Mouse (Mus musculus) heart, adult 11 months (tissue): ENCODE measurements around the gene Ier3.

Source experiments
- DNase-seq: peaks from one replicate; pipeline ENCODE4 v3.0.0; 2022

Ier3 gene

DNA sequence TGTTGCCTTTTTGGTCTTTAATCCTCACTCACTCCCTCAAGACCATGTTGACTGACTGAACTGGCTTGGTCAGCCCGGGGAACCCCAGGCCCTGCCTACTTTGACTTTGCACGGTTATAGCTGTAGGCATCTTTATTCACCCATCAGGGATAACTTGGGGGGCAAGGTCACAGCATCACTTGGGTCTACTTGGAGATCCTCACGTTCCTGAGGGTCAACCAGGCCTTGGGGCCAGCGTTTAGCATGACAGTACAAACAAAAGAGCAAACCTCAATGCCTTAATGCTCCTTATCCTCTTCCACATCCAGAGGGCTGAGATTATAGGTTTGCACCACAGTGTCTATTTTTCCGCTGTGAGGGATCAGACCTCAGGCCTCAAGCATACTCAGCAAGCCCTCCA, 9.2 kb upstream of the Ier3 start:
- no peak for DNase-seq

DNA sequence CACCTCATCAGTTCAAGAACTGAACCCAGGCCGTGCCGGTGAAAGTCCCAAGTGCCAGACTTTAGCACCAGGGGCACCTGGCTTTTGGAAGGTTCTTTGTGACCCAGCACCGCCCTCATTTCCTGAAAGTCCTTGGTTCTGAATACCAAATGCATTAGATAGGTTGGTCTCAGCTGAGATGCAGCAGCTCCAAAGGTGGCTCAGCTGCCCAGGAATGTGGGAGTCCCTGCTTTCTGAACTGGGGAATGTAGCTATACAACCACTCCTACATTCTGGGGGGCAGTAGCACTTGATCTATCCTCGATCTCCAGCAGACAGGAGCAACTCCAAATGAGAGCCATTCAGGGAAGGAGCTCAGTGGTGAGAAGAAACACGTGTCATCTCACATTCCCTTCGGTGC, 8.7 kb upstream of the Ier3 start:
- DNase-seq, result no peak

DNA sequence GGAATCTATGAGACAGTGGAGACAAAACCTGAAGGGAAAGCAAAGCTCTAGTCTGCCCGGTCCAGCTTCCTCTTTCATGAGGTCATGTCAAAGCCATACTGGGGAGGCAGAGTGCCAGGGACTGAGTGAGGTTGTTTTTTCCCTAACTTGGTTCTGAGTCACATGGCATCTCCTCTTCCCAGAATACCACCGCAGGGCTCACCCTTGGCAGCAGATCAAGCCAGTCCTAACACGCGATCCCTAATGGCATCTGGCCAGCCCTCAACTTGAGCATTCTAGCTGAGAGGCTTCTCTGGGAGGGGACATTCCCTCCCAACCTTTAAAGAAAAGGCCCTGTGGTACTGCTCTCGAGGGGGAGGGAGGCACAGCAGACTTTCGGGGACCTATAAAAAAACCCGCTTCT, 8.2 kb upstream of the Ier3 start:
- DNase-seq, result peak; percentile 100

DNA sequence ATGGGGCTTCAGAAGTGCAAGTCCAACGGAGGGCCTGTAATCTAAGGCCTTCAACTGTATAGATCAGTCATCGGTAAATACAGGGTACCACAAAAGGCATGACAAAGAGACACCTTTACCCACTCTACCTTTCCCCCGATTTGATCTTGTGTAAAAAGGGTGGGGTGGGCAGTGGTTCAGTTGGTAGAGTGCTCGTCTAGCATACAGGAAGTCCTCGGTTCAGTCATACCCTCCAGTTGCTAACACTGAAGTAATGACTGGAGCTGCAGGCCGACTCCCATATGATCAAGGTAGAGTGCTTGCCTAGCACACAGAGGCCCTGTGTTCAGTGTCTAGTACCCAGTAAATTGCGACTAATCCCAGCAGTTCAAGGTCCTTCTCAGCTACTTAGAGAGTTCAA, 7.8 kb upstream of the Ier3 start:
- no peak for DNase-seq

DNA sequence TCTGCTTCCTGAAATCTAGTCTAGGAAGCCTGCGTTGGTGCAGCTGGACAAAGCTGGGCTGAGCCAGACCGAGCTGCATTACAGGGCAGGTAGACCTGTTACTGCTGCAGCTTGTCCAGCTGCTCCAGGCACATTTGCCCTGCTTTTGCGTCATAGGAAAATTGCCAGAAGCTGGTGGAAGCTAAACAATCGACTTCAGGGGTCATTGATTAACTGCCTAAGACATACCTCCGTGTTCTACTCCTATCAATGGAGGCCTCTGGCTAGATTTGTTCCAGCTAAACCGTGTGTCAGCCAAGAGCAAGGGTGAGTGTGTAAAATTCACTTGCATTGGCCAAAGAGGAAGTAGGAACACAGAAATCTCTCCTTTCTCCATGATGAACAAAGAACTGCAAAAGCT, 6.8 kb upstream of the Ier3 start:
- peak; percentile 93 for DNase-seq

DNA sequence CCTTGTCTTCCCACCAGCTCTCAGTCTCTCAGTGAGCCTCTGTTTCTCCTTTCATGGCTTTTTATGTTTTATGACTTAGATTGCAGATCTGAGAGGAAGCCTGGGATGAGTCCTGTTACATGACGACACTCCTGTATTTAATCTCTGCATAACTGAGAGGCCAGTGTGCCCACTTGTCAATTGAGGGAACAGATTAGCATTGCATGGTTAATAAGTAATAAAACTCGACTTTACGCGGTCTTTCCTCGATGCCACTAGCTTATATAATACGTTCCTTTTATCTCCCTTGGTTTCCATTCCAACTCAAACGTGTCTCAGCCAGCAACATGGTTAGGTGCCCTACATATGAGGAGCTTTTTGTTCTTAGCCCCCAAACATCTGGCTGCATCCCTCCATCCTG, 5.6 kb upstream of the Ier3 start:
- no peak for DNase-seq

DNA sequence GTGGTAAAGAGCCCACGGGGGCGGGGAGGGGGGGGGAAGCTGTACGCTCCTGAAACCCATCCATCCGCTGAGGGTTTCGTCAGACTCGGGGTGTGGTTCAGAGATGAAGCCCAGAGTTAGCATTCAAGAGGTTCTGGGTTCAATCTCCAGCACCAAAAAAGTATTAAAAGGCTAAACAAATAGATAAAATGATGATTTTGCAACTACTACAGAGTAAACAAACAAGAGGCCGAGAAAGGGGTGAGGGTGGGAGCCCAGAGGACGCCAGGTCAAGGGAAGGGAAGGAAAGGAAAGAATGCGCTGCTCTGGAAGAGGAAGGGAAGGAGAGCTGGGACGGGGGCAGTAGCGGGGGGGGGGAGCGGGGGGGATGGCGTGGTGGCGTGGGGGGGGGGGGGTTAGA, 4.8 kb upstream of the Ier3 start:
- DNase-seq, result no peak

DNA sequence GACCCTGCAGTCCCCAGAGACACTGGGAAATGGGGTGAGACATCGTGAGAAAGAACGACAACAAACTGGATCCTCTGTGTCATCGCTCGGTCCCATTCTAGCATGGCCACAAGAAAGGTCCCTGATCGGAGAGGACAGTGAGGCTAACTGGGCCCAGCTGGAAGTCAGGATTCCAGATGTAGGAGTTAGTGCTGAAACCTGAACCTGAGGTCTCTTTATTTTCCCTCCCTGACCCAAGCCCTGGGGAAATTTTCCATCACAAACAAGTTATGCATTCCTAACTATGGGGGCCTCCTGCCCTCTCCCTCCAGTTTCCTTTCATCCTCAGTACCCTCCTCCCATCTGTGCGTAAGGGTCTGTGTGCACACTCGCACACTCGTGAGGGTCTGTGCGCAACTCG, 4.3 kb upstream of the Ier3 start:
- no peak for DNase-seq

DNA sequence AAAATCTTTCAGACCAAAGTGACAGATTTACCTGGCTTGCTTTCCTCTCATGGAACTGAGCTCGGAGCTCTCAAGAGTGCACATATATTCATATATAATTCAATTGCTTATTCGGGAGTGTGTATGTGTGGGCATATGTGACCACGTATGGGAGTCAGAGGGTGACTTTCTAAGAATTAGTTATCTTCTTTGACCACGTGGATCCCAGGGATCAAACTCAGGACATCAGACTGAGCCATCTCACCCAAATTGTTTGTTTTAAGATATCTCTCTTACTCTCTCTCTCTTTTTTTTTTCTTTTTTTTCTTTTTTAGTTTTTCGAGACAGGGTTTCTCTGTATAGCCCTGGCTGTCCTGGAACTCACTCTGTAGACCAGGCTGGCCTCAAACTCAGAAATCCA, 1.4 kb upstream of the Ier3 start:
- no peak for DNase-seq

DNA sequence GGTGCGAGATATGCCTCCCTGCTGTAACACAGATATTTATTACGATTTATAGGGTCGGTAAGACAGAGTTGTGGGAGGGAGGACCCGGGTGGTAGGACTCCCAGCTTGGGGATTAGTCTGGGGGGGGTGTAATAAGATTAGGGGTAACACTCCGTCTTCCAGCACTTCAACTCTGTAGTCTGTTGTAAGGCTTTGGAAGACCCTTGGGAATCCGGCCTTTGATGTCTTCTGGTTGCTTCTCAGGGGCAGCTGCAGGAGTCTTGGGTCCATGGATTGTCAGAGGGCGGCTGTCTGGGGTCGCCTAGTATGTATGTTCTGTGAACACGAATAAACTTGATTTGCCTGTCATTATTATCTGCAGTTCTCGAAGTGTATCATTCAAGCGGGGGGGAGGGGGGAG, 1.1 kb downstream of the Ier3 start:
- DNase-seq, result no peak

DNA sequence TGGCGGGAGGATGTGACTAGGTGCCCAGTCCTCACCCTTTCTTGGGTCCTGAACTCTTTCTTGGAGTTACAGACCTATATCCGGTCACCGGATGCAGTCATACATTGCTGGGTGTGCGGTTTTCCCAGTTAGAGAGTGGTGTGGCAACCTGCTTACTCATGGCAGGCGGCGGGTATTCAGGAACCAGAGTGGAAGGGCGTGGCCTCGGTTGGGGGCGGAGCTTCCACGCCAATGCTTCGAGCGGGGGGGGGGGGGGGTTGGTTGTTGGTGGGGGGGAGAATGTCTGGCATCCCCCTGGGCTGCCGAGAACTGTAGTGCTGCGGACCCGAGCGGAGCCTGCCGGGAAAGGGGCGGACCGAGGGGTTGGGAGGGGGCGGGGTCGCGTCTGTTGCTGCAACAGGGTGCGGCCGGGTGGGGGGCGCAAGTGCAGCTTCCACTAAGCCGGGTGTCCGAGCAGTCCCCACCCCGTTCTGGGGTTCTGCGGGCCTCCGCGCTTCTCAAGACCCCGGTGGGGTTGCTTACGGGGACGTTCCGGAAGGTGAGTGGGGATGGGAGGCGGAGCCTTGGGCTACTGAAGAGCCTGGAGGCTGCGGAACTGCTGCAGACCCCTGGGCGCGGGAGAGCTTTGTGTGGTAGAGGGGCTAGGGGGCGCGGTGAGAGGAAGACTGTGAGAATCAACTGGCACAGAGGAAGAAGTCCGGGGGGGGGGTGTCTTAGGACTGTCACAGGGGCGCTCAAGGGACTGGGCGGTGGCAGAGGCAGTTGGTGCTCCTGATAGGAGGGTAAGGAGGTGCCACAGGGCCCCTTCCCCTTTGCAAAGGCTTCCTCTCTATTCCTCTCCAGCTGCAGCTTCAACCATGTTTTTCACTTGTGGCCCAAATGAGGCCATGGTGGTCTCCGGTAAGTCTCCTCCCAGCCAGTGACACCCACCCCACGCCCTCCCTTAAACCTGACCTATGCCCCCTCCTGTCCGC, 1.8 kb downstream of the Ier3 start, which contains the start of gene Flot1:
Gene Flot1, plus strand, starts transcription at position 267 of the 974 bp plus-strand sequence.
- DNase-seq, result peak; percentile 99

DNA sequence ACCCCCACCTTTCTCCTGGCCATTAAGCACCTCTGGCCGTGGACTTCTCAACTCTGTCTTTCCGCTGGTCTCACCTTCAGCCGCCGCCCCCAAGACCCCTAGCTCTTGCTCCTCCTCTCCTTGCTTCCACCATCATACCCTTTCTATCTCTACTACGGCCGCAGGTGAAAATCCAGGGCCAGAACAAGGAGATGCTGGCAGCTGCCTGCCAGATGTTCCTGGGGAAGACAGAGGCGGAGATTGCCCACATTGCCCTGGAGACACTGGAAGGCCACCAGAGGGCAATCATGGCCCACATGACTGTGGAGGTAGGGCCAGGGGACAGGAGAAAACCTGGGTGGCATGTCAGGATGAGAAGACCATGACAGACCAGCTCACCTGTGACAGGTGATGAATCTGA, 2.9 kb downstream of the Ier3 start:
- peak; percentile 96 for DNase-seq

DNA sequence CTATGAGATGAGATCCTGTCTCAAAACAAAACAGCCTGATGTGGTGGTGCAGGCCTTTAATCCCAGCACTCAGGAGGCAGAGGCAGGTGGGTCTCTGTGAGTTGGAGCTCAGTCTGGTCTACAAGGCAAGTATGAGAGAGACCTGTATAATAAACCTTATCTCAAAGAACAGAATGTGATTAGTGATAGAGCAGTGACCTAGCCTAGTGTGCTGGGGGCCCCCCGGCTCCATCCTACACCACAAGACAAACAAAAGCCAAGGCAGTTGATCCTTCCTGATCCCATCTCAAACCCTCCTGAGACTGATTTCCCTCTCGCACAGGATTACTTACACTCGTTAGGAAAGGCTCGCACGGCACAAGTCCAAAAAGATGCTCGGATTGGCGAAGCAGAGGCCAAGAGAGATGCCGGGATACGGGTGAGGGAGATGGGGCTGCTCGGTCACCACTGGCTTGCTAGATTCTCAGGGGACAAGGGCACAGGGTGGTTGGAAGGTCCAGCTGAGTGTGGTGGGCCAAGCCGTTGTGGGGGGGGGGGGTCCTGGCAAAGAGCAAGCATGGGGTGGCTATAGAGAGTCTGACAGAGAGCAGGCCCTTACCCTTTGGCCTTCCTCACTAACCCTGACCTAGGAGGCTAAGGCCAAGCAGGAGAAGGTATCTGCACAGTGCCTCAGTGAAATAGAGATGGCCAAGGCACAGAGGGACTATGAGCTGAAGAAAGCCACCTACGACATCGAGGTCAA, 3.8 kb downstream of the Ier3 start:
- peak; percentile 93 for DNase-seq

DNA sequence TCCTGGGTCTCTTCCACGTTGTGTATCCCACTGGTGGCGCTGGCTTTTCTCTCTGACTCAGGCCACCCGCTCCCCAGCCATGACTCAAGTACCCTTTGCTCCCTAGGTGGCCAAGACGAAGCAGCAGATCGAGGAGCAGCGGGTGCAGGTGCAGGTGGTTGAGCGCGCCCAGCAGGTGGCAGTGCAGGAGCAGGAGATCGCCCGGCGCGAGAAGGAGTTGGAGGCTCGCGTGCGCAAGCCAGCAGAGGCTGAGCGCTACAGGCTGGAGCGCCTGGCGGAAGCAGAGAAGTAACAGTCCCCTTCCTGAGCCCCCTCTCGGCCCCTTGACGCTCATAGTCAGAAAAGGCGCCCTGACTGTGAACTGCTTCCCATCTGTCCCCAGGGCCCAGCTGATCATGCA, 8.3 kb downstream of the Ier3 start:
- DNase-seq, result peak; percentile 97

DNA sequence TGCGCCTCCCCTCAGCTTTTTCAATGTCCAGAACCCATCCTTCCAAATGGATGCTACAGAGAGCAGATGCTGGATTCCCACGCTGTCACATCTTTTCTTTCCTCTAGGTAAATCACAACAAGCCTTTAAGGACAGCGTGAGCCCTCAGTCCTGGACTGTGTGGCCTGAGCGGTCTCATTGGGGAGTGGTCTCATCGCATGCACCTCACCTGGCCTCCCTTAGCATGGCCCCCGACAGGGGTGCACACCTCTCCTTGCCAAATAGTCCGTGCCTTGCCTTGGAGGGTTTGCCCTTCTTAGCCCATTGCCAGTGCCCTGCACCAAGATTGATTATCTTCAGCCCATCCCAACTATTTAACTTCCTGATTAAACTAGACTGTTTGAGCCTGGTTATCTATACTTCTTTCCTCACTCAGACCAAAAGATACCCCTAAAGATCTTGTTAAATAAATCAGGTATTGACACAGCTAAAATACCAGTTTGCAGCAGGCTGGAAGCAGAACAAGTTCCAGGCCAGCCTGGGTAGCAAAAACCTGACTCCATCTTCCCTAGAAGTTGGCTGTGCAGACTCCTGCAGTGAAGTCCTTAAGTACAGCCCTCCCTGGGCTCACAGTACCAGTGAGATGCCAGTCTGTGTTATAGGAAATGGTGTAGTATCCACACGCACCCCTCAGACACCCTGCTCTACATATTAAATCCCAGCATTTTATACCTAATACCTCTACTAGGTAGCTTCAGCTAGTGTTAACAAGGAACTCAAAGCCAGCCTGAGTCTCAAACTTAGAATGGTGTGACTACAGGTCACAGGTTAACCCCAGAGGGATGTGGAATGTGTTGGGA, 11.1 kb downstream of the Ier3 start:
- no peak for DNase-seq

DNA sequence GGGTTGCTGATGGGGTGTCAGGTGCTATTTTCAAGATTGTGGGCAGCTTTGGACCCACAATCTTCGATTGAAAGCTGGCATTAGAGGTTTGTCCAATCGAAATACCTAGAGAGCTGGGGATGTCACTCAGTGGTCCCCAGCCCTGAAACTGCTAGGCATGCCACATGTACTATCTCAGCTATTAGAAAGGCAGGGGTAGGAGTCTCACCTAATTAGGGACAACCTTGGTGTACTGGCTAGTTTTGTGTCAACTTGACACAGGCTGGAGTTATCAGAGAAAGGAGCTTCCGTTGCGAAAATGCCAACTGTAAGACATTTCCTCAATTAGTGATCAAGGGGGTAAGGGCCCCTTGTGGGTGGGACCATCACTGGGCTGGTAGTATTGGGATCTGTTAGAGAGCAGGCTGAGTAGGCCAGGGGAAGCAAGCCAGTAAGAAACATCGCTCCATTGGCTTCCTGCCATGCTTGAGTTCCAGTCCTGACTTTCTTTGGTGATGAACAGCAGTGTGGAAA, 11.8 kb downstream of the Ier3 start:
- peak; percentile 94 for DNase-seq

DNA sequence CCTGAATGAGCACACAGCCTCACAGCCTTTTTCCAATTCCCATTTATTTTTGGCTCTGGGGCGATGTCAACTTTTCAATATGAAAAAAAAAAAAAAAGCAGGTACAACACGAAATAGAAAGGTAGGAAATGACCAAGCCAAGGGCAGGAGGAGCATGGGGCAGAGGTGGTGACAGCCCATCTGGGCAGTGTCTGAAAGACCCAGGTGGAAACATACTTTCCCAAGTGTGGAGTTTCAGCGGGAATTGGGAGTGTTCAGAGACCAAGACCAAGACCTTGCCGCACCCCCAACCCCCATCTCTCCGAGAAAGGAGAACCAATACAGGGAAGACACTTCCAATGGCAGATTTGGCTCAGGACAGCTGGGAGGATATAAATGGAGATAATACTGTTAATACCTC, 12.4 kb downstream of the Ier3 start:
- DNase-seq, result no peak

DNA sequence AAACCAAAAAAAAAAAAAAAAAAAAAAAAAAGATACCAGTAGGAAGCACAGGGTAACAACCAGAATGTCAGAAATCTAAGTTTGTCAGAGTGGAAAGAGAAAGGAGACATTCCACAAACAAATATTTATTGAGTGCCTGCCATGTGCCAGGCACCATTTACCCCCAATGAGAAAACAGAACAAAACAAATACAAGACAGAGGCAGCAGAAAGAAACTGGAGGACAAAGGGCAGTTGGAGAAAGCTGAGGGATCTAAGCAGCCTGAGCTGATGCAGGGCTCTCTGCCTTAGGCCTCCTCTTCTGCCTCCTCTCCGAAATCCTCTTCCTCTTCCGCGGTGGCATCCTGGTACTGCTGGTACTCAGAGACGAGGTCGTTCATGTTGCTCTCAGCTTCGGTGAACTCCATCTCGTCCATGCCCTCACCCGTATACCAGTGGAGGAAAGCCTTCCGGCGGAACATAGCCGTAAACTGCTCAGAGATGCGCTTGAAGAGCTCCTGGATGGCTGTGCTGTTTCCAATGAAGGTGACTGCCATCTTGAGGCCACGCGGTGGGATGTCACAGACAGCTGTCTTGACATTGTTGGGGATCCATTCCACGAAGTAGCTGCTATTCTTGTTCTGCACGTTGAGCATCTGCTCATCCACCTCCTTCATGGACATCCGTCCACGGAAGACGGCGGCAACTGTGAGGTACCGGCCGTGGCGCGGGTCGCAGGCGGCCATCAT, 13.4 kb downstream of the Ier3 start:
- DNase-seq, result no peak

DNA sequence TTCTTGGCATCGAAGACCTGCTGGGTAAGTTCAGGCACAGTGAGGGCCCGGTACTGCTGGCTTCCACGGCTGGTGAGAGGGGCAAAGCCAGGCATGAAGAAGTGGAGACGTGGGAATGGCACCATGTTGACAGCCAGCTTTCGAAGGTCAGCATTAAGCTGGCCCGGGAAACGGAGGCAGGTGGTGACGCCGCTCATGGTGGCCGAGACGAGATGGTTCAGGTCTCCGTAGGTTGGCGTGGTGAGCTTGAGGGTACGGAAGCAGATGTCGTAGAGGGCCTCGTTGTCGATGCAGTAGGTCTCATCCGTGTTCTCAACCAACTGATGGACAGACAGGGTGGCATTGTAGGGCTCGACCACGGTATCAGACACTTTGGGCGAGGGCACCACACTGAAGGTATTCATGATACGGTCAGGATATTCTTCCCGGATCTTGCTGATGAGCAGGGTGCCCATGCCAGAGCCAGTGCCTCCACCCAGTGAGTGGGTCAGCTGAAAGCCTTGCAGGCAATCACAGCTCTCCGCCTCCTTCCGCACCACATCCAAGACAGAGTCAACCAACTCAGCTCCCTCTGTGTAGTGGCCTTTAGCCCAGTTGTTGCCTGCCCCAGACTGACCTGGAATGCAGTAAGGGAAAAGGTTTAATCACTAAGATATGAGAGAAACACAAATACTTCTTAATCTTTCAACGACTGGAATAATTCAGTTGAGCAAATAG, 14.1 kb downstream of the Ier3 start:
- peak; percentile 95 for DNase-seq

DNA sequence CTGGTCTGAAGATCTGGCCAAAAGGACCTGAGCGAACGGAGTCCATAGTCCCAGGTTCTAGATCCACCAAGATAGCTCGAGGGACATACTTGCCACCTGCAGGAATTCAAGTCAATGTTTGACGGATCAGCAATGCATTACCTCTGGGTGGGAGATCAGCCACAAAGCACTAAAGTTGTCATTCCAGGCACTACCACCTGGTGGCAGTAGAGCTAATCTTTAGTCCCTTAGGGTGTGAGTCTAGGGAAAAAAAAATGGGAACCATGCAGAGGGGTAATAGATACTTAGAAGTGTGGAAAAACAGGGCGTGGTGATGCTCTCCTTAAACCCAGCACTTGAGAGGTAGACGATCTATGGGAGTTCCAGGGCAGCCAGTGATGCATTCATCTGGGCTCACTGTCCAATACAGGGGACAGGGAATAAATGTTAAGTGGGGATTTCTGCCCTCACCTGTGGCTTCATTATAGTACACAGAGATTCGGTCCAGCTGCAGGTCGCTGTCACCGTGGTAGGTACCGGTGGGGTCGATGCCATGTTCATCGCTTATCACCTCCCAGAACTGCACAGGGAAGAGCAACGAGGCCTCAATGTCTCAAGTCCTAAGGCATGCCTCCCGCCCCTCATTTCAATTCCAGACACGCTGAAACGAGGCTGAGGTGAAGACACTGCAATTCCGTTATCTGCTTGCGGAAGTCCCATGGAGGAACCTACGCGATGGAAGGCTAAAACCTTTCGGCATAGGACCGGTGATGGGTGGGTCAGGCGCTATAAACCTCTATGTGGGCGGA, 14.9 kb downstream of the Ier3 start:
- peak; percentile 98 for DNase-seq

DNA sequence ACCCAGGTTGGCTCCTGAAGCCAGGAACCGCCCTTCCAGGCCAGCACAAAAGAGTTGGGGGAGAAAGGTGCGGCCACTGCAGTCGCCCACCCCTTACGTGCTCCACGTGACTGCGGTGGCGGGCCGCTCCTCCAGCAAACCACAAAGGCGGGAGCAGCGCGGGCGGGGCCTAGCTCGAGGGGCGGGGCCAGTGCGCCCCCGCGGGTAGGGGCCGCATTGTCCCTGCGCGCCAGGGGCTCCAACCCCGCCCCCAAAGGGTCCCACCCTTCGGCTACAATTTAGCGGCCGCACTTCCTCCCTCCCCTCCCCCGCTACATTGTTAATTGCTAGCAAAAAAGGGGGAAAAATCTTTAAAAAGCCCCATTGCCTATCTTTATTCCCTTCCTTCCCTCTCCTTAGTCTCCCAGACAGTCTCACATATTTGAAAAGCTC, 15.5 kb downstream of the Ier3 start:
- peak; percentile 99 for DNase-seq
